Mouse (Mus musculus) liver, embryonic 11.5 days (tissue): ENCODE results near the gene Taf8. TPM values are rescaled to one million over a fixed set of nuclear protein-coding genes. Genes with fewer than 3 reads are reported as not detected.

Experiments used
- polyA plus RNA-seq: library from polyadenylated mRNA; unstranded; fragments of >200 nt; fragmentation: Nextera tagmentation; extraction: Ambion mirVana; gene quantifications from 2 replicates; pipeline ENCODE4 v1.2.1, GENCODE M21; 2014

The Taf8 gene
- polyA plus RNA-seq, 1 experiment from 2014 or later = 20.7 TPM

Other genes with a start within 250 kb of the Taf8 start
- 105 and 114 TPM in 2 replicates for gene Mrps10, start 133.4 kb downstream of the Taf8 start, polyA plus RNA-seq
- 0.43 and 0.60 TPM in 2 replicates for gene Guca1b, start 116.9 kb downstream of the Taf8 start, polyA plus RNA-seq
- gene Guca1a, start 101.7 kb downstream of the Taf8 start, polyA plus RNA-seq = 1.0 and 1.6 TPM in 2 replicates
- 0.22 and 0.23 TPM in 2 replicates for gene AI661453, start 65.7 kb downstream of the Taf8 start, polyA plus RNA-seq
- gene 1700001C19Rik, start 64.9 kb downstream of the Taf8 start, polyA plus RNA-seq = 0.52 and 0.96 TPM in 2 replicates
- gene Ccnd3, start 2.8 kb upstream of the Taf8 start, polyA plus RNA-seq = 525 and 530 TPM in 2 replicates
- gene Bysl, start 109.2 kb upstream of the Taf8 start, polyA plus RNA-seq = 43.1 and 45.9 TPM in 2 replicates
- gene Med20, start 109.3 kb upstream of the Taf8 start, polyA plus RNA-seq = 48.9 and 53.3 TPM in 2 replicates
- 1.5 and 2.5 TPM in 2 replicates for gene Gm20517, start 109.3 kb upstream of the Taf8 start, polyA plus RNA-seq
- 4.1 and 4.8 TPM in 2 replicates for gene Usp49, start 128.4 kb upstream of the Taf8 start, polyA plus RNA-seq
- 442 and 486 TPM in 2 replicates for gene Tomm6, start 186.1 kb upstream of the Taf8 start, polyA plus RNA-seq
- 2.3 and 3.5 TPM in 2 replicates for gene Frs3, start 186.7 kb upstream of the Taf8 start, polyA plus RNA-seq
- 0.22 and 0.49 TPM in 2 replicates for gene Gm21981, start 192.2 kb upstream of the Taf8 start, polyA plus RNA-seq
- gene Prickle4, start 192.4 kb upstream of the Taf8 start, polyA plus RNA-seq = 0.44 and 1.7 TPM in 2 replicates
- not detected in 2 replicates for gene Pgc, start 224.6 kb upstream of the Taf8 start, polyA plus RNA-seq
- gene Tfeb, start 234.7 kb upstream of the Taf8 start, polyA plus RNA-seq = 9.6 and 9.8 TPM in 2 replicates